Mouse (Mus musculus) cerebral cortex, adult 2 months (tissue): ENCODE measurements around the gene Sox1.

ENCODE experiments used
- WGBS: fragments of 180-500 bp; shearing (Covaris S2); methylation state at CpG from one replicate; pipeline ENCODE4 v1.1.7; 2018; 5-methylcytosine and 5-hydroxymethylcytosine counted together

Gene Sox1

DNA sequence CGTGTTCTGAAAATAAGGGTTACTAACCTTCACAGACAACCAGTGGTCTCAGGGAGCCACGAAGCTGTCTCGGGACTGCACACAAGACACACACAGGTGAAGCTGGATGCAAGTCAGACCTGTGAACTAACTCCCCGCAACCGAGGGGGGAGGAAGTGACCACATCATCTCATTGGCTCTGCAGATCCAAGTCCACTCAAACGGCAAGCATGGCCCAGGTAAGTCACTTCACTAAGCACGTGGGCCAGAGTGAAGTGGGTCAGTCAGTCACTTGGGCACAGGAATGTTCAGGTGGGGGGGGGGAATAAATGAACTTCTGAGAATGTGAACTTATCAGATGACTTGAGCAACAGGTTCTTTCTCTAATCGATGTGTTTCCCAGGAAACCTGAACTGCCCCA lies 30.8 kb downstream of the Sox1 start:
- WGBS, result 94% methylated on average over 8 of the region's 8 CpGs

DNA sequence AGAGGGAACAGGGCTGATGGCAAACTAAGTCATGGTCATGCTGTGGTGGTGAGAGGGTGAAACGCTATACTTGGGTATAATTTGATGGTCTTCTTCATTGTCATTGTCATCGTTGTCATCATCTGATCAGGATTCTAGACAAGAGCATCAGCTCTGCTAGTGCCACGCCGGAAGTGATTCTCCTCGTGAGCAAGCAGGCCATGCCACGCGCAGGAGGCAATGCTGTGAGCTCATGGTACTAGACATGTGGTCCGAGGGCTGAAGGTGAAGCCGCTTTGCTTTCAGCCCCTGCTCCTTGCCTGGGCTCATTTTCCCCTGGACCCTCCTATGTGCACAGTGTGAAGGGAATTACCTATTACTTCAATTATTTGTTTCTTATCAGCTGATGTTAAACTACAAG lies 32.3 kb downstream of the Sox1 start:
- WGBS, result 91% methylated on average over 9 of the region's 9 CpGs

GRCm38 (mm10) chr8:12427886-12428799 lies 33.0 kb downstream of the Sox1 start:
- WGBS, result 35% methylated on average over 26 of the region's 26 CpGs

DNA sequence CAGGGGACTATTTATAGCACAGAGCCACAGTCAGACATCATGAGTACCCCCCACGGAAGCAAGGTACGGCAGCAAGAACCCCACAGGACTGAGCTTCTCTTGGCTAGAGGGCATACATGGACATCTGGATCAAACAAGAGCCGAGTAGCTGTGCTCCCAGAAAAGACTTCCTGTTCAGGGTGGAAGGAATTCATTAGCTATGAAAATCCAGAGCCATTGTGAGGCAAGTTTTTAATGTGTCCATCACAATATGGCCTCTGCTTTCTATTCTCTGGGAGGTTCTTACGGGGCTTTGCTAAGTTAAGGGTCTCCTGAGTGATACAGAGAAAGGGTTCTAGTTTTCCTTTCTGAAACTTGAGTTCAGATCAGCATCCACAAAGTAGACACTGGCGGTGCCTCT lies 33.8 kb downstream of the Sox1 start:
- WGBS, result 50% methylated on average over 5 of the region's 5 CpGs

DNA sequence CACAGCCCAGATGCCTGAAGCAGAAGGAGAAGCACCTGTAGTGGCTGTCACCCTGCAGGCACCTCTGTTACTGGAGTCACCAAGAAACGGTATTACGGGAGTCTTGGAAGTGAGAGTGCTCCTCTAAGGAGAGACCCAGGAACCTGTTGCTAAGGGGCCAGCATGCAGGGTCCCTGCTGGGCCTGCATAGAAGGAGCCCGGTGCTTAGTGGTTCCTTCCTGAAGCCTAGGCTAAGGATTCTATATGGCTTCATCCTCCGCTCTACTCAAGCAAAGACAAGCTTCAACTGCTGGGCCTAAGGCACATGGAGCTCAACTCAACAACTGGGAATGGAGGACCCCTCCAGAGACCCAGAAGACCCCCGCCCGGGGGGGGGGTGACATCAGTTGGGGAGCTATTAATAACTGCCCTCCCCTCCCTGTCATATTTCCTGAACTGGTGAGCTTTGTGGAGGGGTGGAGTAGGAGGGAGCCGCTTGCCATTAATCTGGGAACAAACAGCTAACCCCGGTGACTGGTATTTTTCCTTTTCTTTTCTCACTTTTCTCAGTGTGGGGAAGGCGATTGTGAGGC lies 34.6 kb downstream of the Sox1 start:
- WGBS, result 22% methylated on average over 9 of the region's 9 CpGs

- WGBS, result 4% methylated on average over 46 of the region's 46 CpGs
Measured at GRCm38 (mm10) chr8:12430173-12430899, 35.2 kb downstream of the Sox1 start.

DNA sequence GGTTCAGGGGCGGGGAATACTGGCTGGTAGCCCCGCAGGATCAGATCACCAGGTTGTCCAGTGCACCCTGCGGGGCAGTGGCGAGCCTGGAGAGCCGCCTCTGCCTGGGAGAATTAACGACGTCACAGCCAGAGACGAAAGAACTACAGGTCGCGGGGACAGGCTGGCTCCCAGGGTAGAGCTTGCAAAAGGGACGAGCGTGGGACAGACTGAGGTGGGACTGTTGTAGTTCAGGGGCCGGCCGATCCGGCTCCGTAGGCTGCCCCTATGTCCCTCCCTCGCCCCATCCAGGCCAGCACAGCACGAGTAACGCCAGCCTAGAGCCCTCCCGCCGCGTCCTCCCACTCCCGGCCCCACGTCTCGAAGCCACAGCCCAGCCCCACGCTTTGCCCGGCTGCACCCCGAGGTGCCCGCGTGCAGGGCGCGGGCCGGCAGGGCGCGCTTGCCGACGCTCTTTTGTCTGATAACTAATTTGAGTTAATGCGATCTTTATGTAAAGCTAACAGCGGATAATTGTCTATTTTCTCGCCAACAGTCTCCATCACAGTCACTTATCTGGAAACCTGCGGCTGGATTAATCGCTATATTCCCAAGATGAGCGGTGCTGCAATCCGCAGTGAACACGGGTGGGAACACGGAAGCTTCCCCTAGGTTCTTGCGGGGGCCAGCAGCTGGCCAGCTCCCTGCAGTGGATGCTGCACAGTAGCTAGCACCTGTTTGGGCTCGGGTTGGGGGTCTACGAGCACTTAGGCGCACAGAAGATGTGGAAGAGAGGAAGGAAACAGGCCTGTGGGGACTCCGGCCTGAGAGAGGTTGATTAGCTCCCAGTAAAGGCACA lies 36.0 kb downstream of the Sox1 start:
- WGBS, result 12% methylated on average over 51 of the region's 51 CpGs

DNA sequence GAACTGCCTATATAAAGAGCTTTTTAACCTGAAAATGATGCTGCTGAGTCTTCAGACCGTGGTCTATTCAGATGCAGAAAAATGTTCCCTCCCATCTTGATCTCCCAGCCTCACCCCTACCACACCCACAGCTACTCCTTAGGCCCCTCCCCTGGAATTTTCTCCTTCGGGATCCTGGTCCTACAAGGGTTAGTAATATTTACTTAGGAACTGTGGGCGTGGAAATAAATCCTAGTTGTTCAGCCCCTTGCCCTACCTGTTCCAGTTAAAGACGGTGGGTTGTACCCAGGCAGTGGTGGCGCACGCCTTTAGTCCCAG lies 36.6 kb downstream of the Sox1 start:
- WGBS, result 81% methylated on average over 6 of the region's 6 CpGs

DNA sequence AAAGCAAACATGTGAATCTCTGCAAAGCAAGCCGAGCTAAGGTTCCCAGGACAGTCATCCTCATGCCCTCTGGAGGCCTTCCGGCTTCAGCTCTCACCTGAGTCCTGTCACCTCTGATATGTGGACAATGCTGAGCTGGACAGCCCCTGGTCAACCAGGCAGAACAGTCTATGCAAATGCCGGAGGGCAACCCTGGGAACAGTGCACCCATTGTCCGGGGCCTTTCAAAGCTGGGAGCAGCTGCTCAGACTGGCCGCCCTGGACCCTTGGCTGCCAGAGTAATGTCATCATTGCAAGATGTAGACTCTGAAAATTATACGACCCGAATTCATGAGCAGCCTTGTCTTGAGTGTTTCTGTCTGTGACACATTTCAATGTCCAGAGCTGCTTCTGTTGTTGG lies 37.5 kb downstream of the Sox1 start:
- 65% methylated on average over 7 of the region's 7 CpGs for WGBS

GRCm38 (mm10) chr8:12434771-12435170 lies 39.7 kb downstream of the Sox1 start:
- WGBS, result 66% methylated on average over 3 of the region's 3 CpGs

- 95% methylated on average over 6 of the region's 6 CpGs for WGBS
Measured at GRCm38 (mm10) chr8:12438021-12438420, 42.9 kb downstream of the Sox1 start.

GRCm38 (mm10) chr8:12439044-12439443 lies 43.9 kb downstream of the Sox1 start:
- 48% methylated on average over 4 of the region's 4 CpGs for WGBS

- WGBS, result 95% methylated on average over 10 of the region's 10 CpGs
Measured at GRCm38 (mm10) chr8:12439846-12440245, 44.8 kb downstream of the Sox1 start.

DNA sequence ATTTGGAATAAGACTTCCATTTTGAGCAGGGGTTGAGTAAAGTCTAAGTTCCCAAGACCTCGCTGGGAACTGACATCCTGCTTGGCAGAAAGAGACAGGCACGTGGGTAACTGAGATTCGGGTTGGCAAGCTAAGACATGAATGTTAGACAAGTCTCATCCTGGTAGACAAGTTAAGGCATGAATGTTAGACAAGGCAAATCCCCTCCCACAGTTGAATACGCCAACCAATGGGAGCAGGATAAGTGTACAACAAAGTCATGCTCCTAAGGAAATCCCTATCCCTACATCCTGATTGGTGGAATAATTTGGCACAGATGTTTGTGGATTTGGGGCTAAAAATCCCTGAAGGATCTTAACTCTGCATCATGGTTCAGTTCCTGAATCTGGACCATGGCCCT lies 45.9 kb downstream of the Sox1 start:
- WGBS, result 84% methylated on average over 4 of the region's 4 CpGs

GRCm38 (mm10) chr8:12445258-12445657 lies 50.2 kb downstream of the Sox1 start:
- 90% methylated on average over 2 of the region's 2 CpGs for WGBS

DNA sequence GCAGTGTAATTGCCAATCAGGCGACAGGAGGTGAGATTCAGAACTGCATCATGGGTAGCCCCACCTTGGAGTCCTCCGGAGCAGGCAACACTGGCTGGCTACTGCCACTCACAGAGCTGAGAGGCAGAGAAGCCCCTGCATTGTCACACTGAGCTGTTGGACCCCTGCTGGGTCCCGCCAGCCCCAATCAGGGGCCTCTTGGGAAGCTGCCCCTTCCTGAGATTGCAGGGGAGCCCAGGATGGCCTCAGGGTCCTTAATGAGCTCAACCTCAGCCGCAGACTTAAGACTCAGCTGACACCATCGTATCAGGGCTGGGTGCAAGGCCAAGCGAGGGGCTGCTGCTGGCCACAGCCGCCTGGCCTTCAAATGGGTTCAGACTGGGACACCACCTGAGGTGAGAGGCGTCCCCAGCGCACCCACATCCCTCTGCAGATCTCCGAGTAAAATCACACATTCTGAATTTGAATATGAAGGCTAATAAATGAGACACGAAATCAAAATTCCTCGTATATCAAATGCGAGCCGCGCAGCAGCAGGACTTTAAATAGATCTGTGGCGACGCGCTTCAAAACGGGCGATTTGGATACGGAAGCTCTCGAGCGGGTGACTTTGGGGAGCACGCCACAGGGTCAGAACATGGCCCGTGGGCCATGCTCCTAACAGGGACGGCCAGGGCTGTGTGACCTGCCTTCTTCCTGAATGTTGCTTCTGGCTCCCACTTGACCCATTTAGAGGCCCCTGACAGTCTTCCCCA lies 51.0 kb downstream of the Sox1 start:
- 17% methylated on average over 26 of the region's 26 CpGs for WGBS
